Mouse (Mus musculus) cerebellum, adult 11 months (tissue): ENCODE data around the gene Tnip3.

Experiments
- DNase-seq: peaks from one replicate; pipeline ENCODE4 v3.0.0; 2022

The Tnip3 gene

GRCm38 (mm10) chr6:65525192-65525591 is at the start of gene Tnip3:
Tnip3 (plus strand) TSS chr6:65525313.
- DNase-seq = no peak

- no peak for DNase-seq
These were observed 26.3 kb upstream of the Tnip3 start for GRCm38 (mm10) chr6:65498786-65499185.

- peak; percentile 23 for DNase-seq
These were observed 15.0 kb upstream of the Tnip3 start for GRCm38 (mm10) chr6:65510051-65510669.

GRCm38 (mm10) chr6:65513813-65514212 is 11.3 kb upstream of the Tnip3 start:
- no peak for DNase-seq

- DNase-seq = no peak
These were observed 8.4 kb upstream of the Tnip3 start for GRCm38 (mm10) chr6:65516759-65517158.

GRCm38 (mm10) chr6:65520821-65521220 is 4.3 kb upstream of the Tnip3 start:
- no peak for DNase-seq

GRCm38 (mm10) chr6:65527892-65528291 is 2.8 kb downstream of the Tnip3 start:
- DNase-seq = no peak

- DNase-seq = no peak
These were observed 6.2 kb downstream of the Tnip3 start for GRCm38 (mm10) chr6:65531232-65531848.

GRCm38 (mm10) chr6:65533687-65534086 is 8.6 kb downstream of the Tnip3 start:
- no peak for DNase-seq

GRCm38 (mm10) chr6:65537327-65537884 is 12.3 kb downstream of the Tnip3 start:
- DNase-seq = no peak

- no peak for DNase-seq
These were observed 13.0 kb downstream of the Tnip3 start for GRCm38 (mm10) chr6:65538022-65538652.

- no peak for DNase-seq
These were observed 13.8 kb downstream of the Tnip3 start for GRCm38 (mm10) chr6:65538921-65539320.

- DNase-seq = no peak
These were observed 15.0 kb downstream of the Tnip3 start for GRCm38 (mm10) chr6:65540138-65540537.

- DNase-seq = no peak
These were observed 16.0 kb downstream of the Tnip3 start for GRCm38 (mm10) chr6:65541094-65541493.

GRCm38 (mm10) chr6:65542391-65542790 is 17.3 kb downstream of the Tnip3 start:
- no peak for DNase-seq

- DNase-seq = no peak
These were observed 17.8 kb downstream of the Tnip3 start for GRCm38 (mm10) chr6:65542913-65543312.

GRCm38 (mm10) chr6:65563887-65564656 is 39.0 kb downstream of the Tnip3 start:
- no peak for DNase-seq

GRCm38 (mm10) chr6:65564657-65565039 is 39.5 kb downstream of the Tnip3 start:
- no peak for DNase-seq

GRCm38 (mm10) chr6:65569741-65570140 is 44.6 kb downstream of the Tnip3 start:
- no peak for DNase-seq

GRCm38 (mm10) chr6:65578151-65578973 is 53.2 kb downstream of the Tnip3 start:
- DNase-seq = no peak

- no peak for DNase-seq
These were observed 57.9 kb downstream of the Tnip3 start for GRCm38 (mm10) chr6:65583029-65583428.

- DNase-seq = no peak
These were observed 59.8 kb downstream of the Tnip3 start for GRCm38 (mm10) chr6:65584870-65585332.
